Comparison of ENCODE assay signal across 15 mouse cellular contexts in genomic region chr4:43584444-43585416, GRCm38 (mm10). TPM values are rescaled to one million over a fixed set of nuclear protein-coding genes. Genes with fewer than 3 reads are reported as not detected.
DNase-seq lines count a peak whose midpoint lies in the region; ATAC-seq lines count a peak whose summit lies in the region.
"Had no signal": no experiment of that assay in that cellular context is flagged by ENCODE, and none has a peak within 500 bp of the region (broad histone marks: within the 10 kb centered on the region; RNA-seq: fewer than 3 reads in every experiment).

Gene Msmp (minus strand): TSS chr4:43584494.

- no peaks in the 10 kb centered on the region for H3K9me3 ChIP-seq in heart, embryonic 15.5 days (replicated peaks)
- no peaks in the 10 kb centered on the region for H3K9me3 ChIP-seq in neural tube, embryonic 13.5 days
- no peaks in the 10 kb centered on the region for H3K9me3 ChIP-seq in neural tube, embryonic 15.5 days (replicated peaks)

- no peak within 1 kb of the TSS for H3K9ac ChIP-seq in heart, embryonic 15.5 days
- H3K9ac ChIP-seq in neural tube, embryonic 13.5 days, result 0 out of 2 replicates have a peak within 1 kb of the TSS, but pooled peaks have one; percentile 17
- H3K9ac ChIP-seq in neural tube, embryonic 15.5 days (replicated peaks), result no peak within 1 kb of the TSS
- H3K9ac ChIP-seq: hindbrain, embryonic 14.5 days had no signal

- H3K27ac ChIP-seq in heart, embryonic 15.5 days, result no peak within 1 kb of the TSS
- no peak within 1 kb of the TSS for H3K27ac ChIP-seq in neural tube, embryonic 13.5 days (replicated peaks)
- no peak within 1 kb of the TSS for H3K27ac ChIP-seq in neural tube, embryonic 15.5 days (replicated peaks)
- H3K27ac ChIP-seq: hindbrain, embryonic 14.5 days had no signal

- no peak within 1 kb of the TSS for H3K4me3 ChIP-seq in heart, embryonic 15.5 days
- no peak within 1 kb of the TSS for H3K4me3 ChIP-seq in neural tube, embryonic 13.5 days
- no peak within 1 kb of the TSS for H3K4me3 ChIP-seq in neural tube, embryonic 15.5 days (replicated peaks)

- peaks cover 23% of the 10 kb centered on the region for H3K4me1 ChIP-seq in heart, embryonic 15.5 days (replicated peaks)
- H3K4me1 ChIP-seq in neural tube, embryonic 13.5 days (replicated peaks), result peaks cover 6% of the 10 kb centered on the region
- H3K4me1 ChIP-seq in neural tube, embryonic 15.5 days, result peaks cover 6% of the 10 kb centered on the region

- peaks cover 36% of the 10 kb centered on the region for H3K36me3 ChIP-seq in heart, embryonic 15.5 days
- peaks cover 47% of the 10 kb centered on the region for H3K36me3 ChIP-seq in neural tube, embryonic 13.5 days
- H3K36me3 ChIP-seq in neural tube, embryonic 15.5 days, result peaks cover 36% of the 10 kb centered on the region

- peak; percentile 42 for DNase-seq in adrenal gland, postnatal 10 days
- DNase-seq in adrenal gland, adult 18-20 months (ENCODE audit: low spot score in 2 of 2), result no peak
- DNase-seq in heart, adult 8-10 months (ENCODE audit: low spot score), result no peak
- DNase-seq in frontal cortex, postnatal 14 days (ENCODE audit: low spot score in 2 of 2), result no peak
- DNase-seq: embryo, embryonic 11 days; retina, postnatal 1 day had no signal

- no peak within 1 kb of the TSS for H3K4me2 ChIP-seq in heart, embryonic 15.5 days
- no peak within 1 kb of the TSS for H3K4me2 ChIP-seq in neural tube, embryonic 13.5 days
- no peak within 1 kb of the TSS for H3K4me2 ChIP-seq in neural tube, embryonic 15.5 days
- H3K4me2 ChIP-seq: hindbrain, embryonic 14.5 days; midbrain, embryonic 11.5 days had no signal

- 59% methylated on average over 12 of the region's 12 CpGs for WGBS in heart, embryonic 15.5 days
- WGBS in neural tube, embryonic 13.5 days, result 76% methylated on average over 12 of the region's 12 CpGs
- 77% methylated on average over 12 of the region's 12 CpGs for WGBS in neural tube, embryonic 15.5 days

- 0 out of 2 replicates have a peak, but pooled peaks have one; percentile 24 for ATAC-seq in heart, embryonic 15.5 days (replicated peaks; ENCODE audit: insufficient number of reproducible peaks, insufficient read depth, low FRiP score, low read depth)
- ATAC-seq in neural tube, embryonic 13.5 days (ENCODE audit: low read depth), result no peak
- no peak for ATAC-seq in neural tube, embryonic 15.5 days (ENCODE audit: low FRiP score)
- no peak for ATAC-seq in CD4-positive, CD25-positive, alpha-beta regulatory T cell, adult 4 months

- no peaks in the 10 kb centered on the region for H3K27me3 ChIP-seq in heart, embryonic 15.5 days
- H3K27me3 ChIP-seq in neural tube, embryonic 13.5 days, result no peaks in the 10 kb centered on the region
- H3K27me3 ChIP-seq in neural tube, embryonic 15.5 days (replicated peaks), result no peaks in the 10 kb centered on the region

RNA-seq across cellular contexts. Expression of gene Msmp, which starts in this region (rescaled TPM):
- total RNA-seq in adrenal gland, postnatal 10 days (2021), result 1 to 10 TPM; 1.8 to 1.9 TPM
- total RNA-seq in adrenal gland, adult 18-20 months (2021), result under 1 TPM; 0.70 to 0.73 TPM
- 0.20 and 1.5 TPM in 2 replicates for polyA plus RNA-seq in heart, embryonic 15.5 days (2015; fragmentation: Nextera tagmentation; extraction: Ambion mirVana)
- total RNA-seq in heart, adult 8-10 months (2022), result under 1 TPM in 1 of 4 experiments, not detected in 3; 0.52 TPM
- 2.2 TPM in 1 of 2 replicates, not detected in the other for polyA plus RNA-seq in neural tube, embryonic 13.5 days (2015; fragmentation: Nextera tagmentation; extraction: Ambion mirVana)
- polyA plus RNA-seq in neural tube, embryonic 15.5 days (2015; fragmentation: Nextera tagmentation; extraction: Ambion mirVana), result 1.2 and 1.5 TPM in 2 replicates
- not detected for polyA plus RNA-seq in CD4-positive, CD25-positive, alpha-beta regulatory T cell, adult 4 months (2017; shearing (Covaris generic))
- total RNA-seq: gastrocnemius, adult 8-10 months; layer of hippocampus, adult 18-20 months had no signal
- polyA plus RNA-seq: liver, embryonic 16.5 days had no signal
